Mouse (Mus musculus) right cerebral cortex, postnatal 14 days (tissue): ENCODE measurements around the gene Slc7a7.

ENCODE experiments used
- DNase-seq: peaks from one replicate; pipeline ENCODE4 v3.0.0; 2022

Gene Slc7a7

DNA sequence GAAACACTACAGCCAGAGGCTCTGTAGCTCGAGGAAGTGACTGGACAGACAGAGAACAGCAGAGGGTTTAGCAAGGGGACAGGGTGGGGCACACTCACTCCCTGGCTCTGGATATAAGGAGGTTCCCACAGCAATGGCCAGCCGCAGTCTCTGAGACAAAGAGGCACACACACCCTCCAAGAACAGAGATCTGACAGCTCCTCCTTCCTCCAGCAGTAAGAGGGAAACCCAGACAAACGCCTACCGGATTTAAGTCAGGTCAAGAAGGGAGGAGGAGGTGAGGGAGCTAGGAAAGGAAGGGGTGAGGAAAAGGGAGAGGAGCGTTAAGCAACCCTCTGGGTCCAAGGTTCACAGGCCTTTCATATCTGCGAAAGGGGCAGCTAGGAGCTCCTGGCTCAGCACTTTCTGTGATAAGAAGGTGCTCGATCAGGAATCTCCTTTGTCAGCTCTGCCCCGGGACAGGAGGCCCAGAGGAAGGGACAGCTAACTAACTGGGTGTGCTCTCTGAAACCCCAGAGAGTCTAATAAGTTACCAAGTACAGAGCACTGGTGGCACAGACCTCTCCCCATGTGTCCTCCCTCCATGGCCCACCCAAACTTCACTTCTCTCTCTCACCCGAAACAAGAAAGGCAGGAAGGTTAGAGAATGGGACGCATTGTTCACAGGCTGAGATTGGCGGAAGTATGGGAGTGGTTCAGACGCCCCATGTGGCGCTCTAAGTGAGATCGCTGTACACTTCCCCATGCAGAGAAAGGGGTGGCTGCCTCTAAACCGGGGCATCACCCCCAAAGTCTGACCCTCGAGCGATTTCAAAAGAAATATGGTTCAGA lies 7.4 kb downstream of the Slc7a7 start:
- no peak for DNase-seq

DNA sequence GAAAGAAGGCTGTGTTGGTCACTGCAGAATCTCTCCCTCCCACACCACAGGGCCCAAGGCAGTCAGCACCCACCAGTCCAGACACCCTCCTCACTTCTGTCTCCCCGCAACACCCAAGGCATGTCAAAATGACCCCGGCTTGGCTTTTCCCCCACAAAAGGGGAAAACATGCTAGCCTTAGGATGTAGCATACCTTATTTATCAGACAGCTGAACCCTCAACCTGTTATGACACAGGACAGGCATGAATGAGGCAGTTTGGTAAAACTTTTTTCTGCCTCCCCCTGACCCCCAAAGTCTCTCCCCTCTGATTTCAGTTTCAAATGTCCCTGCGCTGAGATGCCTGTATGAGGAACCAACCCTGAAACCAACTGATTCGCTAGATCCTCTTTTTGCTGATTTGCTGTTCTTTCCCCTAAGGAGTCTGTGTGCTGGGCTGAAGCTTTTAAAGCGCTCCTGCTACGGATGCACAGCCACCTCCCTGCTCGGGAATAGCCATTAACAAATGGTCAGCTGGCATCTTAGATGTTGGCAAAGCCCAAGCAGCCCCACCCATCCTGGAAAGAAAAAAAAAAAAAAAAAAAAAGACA lies 8.4 kb downstream of the Slc7a7 start:
- DNase-seq = no peak

DNA sequence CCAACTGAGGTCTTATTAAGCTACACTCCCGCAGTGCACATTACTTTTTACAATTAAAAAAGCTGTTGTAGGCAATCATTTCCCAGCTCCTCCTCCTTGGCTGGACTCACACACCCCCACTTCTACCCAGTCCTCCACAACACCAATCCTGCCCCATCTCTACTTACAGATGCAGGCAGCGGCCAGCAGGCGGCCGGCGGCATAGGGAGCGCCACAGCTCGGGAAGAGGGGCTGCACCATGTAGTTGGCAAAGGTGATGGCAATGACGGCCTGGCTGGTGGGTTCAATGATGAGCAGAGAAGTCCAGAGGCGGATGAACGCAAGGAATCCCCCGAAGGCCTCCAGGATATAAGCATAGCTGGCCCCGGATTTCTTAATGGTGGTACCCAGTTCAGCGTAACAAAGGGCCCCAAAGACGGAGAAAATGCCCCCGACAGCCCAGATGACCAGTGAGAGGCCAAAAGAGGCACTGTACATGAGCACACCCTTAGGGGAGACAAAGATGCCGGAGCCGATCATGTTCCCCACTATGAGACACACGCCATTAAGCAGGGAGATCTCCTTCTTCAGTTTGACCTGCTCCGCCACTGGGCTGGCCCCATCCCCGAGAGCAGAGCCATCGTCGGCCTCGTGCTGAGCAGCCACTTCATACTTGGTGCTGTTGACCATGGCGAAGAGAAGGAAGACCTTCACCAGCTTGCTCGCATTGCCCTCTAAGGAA lies 9.1 kb downstream of the Slc7a7 start:
- DNase-seq = no peak

DNA sequence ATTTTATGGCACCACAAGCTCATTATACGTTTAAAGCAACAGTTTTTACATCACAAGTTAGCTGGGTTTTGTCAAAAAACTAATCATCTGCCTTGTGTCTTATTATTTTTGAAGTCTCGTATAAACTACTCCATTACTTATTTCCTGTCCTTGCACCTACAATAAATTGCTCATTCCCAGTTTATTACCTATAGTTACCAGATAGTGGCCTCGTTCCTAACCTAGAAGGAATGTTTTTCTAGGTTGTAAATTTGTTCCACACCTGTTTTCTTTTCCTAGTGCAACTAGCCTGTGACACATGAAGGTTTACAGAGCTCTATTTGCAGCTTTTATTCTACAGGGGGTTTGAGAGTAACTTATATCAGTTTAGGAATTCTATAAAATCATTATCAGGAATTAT lies 15.9 kb downstream of the Slc7a7 start:
- no peak for DNase-seq

DNA sequence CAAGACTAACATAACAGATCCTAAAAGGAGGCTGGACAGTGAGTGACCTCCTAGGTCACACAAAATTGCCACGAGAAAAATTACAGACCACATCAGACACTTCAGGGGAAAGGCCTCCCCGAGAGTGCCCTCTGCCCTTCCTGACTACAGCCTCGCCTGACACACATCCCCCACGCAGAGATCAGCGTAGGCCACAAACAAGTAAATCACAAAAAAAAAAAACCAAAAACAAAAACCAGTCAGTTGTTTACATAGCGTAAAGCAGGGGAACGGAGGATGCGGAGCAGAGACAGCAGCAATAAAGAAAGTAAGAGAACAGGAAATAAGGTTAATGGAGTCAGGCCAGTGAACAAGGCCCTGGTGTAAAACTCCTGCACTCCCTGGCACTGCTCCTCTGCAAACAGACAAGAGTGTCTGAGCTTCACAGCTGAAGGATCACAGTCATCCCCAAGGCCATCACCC lies 18.6 kb downstream of the Slc7a7 start:
- no peak for DNase-seq

DNA sequence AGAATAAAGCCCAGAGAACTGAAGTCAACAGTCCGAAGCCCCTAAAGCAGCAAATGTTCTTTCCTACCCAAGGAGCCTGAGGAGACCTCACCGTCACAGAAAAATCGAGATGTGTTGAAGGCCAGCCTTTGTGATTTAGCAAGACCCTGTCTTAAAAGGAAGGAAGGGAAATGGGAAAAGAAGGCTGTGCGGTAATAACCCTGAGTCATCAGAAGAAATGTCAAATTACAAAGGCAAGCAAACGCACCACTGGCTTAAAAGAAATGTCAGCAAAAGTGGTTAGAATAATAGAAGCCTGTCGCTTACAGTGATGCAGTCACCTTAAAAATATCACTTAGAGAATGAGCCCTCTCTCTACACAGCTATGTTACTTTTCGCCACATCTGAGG lies 19.1 kb downstream of the Slc7a7 start:
- no peak for DNase-seq

DNA sequence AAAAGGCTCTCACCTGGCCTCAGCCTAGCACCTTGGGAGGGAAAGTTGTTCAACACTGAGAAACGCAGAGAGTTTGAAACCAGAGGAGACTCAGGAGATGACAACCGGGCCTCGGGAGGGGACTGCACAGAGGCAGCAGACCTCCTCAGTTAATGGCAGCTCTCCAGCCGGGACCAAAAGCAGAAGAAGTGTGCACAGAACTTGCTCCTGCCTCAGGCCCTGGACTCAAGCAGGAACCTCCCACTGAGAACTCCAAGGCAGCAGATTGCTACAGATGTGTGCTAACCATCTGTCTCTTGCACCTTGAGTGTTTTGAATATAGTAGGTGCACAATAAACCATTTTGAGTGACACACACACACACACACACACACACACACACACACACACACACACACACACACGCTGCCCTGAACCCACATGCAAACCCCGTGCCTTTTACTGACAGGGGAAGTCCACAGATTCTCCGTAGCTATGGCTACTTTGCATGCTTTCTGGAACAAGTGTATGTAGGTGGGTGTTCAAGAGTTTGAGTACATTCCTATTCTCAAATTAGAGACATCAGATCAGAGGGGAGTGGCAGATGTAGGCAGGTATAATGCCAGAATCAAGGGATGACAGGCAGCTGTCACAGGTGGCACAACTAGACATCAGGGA lies 19.6 kb downstream of the Slc7a7 start:
- peak; percentile 25 for DNase-seq

DNA sequence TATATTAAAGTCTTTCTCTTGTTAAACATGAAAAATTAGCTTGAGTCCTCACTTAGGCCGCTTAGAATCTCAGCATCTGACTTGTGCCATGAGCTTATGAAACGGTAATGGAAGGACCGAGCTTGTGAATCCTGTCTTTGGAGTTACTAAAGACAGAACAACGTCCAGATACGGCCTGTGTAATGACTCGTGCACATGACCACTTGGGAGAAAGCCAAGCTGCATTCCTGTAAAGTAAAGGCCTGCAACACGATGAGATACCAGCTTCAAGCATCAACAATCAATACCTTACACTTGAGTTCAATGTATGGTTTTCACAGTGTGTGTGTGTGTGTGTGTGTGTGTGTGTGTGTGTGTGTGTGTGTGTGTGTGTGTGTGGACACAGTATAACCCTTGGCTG lies 20.9 kb downstream of the Slc7a7 start:
- DNase-seq = no peak

DNA sequence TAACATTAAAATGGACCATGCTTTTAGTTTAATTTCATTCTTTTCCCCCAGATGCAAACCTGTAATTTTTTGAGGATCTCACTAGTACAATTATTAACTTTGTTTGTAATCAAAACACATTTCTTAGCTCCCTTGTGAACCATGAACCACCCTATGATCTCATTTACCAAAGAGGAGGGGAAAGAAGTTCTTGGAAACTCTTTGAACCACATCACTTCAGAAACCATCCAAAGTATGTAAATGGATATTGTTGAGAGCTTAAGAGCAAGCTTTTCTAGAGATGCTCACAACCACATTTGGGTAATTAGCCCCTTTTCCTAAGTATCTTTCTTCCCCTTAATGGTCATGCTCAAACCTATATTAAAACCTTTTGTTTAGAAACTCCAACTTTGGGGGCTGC lies 23.3 kb downstream of the Slc7a7 start:
- DNase-seq = no peak

DNA sequence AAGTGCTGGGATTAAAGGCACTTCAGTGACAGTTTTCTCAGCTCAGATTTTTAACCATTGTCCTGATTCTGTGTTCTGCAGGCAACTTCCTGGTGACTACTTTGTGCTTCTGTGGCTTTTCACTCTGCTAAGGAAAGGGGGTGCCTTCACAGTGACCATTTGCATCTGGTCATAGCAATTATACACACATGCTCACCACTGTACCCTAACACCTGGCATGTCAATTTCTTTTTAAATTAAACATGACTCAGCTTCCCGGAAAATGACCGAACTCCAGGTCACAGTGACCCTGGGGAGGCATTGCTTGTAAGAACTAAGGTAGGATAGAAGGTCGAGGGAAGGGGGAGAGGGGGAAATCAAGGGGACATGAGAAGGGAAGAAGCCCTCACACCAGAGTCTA lies 23.8 kb downstream of the Slc7a7 start:
- DNase-seq = no peak

DNA sequence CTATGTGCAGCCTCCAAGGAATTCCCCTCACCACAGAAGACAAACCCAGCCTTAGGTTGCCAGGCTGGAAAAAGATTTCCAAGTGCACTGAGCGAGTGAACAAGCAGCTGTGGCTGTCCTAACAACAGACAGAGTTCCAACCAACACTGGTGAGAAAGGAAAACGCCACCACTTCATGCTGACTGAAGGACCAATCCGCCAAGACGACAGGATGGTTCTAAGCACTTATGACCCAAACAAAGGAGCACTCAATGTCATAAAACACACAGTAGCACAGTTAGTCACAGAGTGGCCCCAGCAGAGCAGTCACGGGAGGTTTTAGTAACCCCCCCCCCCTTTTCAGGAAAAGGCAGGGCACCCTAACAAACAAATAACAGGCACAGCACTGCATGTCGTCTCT lies 26.7 kb downstream of the Slc7a7 start:
- no peak for DNase-seq

DNA sequence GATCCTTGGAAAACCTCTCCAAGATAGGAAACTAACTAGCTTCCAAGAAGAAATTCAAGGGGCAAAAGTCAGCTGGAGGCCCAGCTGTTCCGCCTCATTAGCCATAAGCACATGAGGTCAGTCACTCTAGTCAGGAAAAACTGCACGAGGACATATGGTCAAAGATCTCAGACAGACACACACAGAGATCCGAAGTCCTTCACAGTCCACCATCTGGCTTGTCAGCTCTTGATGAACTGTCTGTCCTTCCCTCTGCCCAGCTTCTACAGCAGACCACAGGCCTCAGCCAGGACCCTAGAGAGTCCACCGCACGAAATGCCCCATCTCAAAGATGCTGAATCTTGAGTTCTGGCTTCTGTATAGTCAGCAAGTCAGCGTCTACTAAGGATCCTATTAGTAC lies 30.0 kb downstream of the Slc7a7 start:
- DNase-seq = no peak

DNA sequence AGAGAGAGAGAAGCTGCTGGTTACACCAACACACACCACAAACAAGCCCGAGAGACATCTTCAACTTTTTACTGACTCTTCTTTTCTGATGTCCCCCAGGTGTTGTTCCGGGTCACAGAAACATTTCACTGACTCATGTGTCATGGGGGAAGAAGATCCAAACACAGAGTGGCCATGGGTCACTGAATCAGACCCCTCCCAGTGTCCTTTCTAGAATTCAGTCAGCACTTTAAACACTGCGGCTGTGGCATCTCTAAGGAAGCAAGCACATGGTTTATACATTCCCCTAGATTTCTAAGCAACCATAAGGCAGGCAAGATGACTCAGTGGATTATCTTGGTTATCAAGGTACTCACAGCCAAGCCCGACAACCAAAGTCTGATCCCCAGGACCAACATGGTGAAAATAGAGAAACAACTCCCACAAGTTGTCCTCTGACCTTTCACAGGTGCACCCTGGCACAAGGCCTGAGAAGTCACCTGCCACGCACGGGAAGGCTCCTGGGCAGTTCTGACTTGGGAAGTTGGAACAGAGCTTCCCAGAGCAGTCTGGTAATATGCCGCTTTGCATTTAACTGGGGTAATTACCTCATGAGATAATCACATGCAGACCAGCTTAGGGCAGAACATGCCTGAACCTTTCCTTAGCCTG lies 31.5 kb downstream of the Slc7a7 start:
- no peak for DNase-seq

DNA sequence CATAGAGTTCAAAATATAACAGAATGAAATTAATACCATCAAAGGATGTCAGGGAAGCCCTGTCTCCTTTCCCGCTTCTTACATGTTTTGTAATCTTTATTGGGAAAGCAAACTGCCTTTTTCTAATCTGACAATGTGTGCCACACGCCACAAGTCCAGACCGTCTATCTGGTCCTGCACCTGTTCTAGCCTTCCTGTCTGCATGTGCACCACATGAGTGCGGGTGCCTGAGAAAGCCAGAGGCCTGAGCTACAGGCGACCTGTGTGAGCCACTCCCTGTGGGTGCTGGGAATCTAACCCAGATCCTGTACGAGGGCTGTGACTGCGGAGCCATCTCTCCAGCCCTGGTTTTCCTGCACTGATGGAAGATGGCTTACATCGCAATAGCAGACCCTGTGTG lies 33.2 kb downstream of the Slc7a7 start:
- no peak for DNase-seq

DNA sequence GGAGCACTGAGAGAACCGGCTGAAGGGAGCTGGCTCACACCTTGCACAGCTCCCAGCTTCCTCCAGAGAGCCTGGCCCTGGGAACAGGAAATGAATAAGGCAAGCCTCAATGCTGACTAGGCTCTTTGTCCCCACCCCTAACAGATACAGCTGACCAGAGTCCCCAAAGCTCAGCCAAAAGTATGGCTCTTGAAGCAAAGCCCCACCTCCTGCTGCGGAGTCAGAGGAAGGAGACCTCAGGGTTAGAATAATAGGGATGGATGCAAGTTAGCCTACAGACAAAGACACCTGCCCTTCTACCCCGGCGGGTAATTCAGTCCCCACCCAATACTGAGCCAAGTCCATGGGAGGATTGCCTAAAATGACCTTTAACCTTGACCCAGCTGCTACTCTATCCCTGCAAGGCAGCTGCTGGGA lies 34.2 kb downstream of the Slc7a7 start:
- no peak for DNase-seq

DNA sequence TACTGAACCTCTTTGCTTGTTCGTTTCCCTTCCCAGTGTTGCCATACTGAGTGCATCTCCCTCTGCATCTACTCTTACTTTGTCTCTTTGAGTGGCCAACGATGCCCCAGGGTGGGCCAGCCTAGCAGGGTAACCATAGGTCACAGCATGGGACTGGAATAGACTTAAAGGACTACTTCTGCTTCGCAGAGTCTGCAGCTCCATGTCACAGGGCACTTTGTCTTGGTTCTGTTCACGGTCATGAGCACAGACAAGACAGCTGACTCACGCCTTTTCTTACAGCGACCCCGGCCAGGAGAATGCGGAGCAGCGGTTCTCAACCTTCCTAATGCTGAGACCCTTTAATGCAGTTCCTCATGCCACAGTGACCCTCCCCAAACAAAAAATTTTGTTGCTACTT lies 34.9 kb downstream of the Slc7a7 start:
- no peak for DNase-seq

DNA sequence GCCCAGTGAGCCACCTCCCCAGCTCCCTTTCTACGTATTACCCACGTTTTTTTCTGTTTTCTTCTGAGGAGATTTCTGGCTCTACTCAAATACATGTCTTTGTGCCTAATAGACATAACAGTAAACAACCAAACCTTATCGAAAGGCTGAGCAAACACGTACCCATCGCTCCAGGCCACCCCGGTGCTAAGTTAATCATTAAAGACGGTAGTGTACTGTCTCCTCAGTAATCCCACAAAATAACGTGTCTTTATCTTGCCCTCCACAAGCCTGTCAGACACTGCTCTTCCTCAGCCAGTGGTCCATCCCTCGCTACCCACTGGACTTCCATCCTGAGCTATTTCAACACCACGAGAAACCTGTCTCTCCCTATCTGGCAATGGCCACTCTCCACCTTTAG lies 35.8 kb downstream of the Slc7a7 start:
- no peak for DNase-seq

DNA sequence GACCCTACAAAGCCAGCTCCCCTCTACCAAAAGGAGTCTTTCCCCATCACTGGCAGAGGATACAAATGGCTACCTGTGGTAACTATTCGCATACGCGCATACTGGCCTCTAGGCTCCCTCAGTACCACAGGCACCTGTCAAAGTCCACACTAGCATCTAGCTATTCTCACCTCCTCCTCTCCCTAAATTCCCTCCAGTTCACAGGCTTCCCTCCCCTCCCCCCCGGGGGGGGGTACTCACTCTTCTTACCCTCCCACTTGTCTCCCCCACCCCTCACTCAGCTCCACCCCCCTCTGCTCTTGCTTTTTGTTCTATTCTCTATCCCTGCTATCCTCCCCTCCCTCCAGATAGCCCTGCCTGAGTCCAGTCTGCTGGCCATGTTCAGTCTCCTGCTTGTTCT lies 37.0 kb downstream of the Slc7a7 start:
- no peak for DNase-seq

DNA sequence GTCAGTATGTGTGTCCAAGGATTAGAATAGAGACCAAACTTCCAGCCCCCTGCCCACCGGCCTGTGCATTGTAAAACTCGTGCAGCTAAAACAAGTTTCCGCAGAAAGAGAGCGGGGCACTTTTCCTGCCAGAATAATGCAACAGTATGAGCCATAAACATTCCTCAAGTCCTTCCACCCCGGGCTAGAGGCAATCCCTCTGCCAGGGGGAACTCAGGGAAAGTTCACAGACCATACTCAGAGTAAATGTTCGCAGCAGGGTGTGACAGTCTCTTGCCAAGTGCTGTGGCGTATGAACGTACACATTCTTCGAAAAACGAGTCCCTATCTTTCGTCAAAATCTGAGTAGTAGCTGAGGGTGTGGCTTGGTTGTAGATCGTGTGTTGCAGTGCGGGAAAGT lies 38.0 kb downstream of the Slc7a7 start:
- no peak for DNase-seq

DNA sequence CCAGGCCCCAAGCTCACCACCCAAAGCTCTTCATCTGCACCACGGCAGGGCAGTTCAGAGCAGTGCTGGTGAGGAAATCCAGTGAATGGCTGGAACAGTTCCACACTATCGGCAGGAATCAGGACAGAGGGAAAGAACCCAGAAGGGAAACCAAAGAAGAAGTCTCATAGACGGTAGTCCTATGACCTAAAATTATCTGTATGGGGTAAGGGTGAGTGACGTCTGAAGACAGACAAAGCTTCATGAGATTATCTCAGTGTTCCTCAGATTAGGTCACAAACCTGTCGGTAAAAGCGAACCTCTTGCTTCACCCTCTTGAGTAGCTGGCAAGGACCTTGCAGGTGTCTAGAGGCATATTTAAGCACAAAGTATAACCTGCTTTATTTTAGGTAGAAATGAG lies 40.4 kb downstream of the Slc7a7 start:
- DNase-seq = no peak

DNA sequence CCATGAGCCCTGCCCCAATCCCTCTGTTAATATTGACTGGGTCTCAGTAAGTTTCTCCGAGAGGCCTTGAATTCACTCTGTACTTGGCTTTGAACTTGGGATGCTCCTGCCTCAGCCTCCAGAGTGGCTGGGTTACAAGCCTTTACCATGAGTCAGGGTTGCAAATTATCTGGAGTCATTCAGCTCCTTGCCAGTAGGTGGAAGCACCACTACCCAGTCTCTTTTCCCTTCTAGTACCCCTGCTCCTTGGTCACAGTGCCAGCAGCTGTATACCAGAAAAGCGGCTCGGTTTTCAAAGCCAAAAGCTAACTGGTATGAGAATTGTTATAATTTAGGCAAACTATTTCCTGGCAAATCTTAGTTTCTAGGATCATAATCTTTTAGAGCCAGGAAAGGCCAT lies 41.7 kb downstream of the Slc7a7 start:
- no peak for DNase-seq

DNA sequence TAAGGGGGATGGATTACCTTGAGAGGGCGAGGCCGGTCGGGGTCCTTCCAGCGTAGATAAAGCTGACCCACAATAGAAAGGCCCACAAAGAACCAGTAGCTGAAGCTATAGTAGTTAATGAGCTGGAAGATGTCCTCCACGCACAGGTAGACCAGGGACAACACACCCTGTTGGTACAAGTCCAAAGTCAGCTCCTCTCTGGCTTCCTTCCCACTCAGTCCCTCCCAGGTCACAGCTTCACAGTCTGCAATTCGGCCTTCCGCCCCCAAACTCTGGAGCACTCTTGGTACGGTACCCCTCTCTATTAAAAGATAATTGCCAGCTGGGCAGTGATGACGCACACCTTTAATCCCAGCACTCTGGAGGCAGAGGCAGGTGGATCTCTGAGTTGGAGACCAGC lies 44.7 kb downstream of the Slc7a7 start:
- DNase-seq = no peak

DNA sequence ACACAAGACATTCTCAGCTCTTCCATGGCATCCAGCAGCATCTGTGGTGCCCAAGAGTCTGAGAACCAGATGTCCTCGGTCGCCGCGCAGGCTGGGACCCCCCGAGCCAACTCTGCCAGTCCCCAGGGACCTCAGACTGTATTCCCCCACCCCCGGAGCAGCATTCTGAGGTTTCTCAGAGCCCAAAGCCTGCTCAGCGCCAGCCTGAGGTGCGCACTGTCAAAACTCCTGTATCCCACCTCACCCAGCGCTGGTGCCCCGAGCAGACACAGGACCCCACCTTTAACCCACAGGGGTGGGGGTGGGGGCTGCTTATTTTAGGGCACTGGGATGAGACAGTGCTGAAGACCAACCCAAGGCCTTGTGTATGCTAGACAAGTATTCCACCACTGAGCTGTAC lies 46.1 kb downstream of the Slc7a7 start:
- no peak for DNase-seq
